Mouse (Mus musculus): ENCODE measurements around the gene Pip5k1b. TPM values are rescaled to one million over a fixed set of nuclear protein-coding genes. Genes with fewer than 3 reads are reported as not detected.

The Pip5k1b gene
- polyA plus RNA-seq, 1 experiment from 2014 or later: 12.3 TPM

DNA sequence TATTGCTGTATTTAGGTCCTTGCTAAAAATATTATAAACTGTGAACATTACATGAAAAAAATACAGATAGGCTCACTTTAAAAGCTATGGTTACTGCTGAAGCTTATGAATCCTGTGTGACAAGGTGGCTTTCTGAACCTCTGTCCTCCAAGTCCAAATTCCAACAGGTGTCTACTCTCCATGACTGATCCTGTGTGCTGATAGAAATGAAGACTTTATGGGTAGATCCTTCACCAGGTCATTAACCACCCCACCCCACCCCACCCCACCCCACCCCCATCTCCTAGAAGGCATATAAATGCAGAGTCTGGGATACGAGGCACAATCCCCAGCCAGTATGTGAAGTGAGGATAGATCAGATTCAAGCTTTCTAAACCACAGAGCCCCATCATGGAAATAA is 16.6 kb downstream of the Pip5k1b start:
- Histone ChIP-seq H3K27ac (ENCODE audit: low read depth, low read length) (no peak overlapping the region), H3K9me3 (replicated peaks; ENCODE audit: control insufficient read depth, low read length) (no peaks in the 10 kb centered on the region), H3K36me3 (ENCODE audit: control insufficient read depth, insufficient read depth, low read length) (no peaks in the 10 kb centered on the region), H3K4me2 (no peak overlapping the region), H3K9ac (ENCODE audit: low read depth, low read length) (no peak overlapping the region), H3K27me3 (ENCODE audit: control insufficient read depth, insufficient read depth, low read length) (no peaks in the 10 kb centered on the region), H3K4me3 (ENCODE audit: low read depth, low read length) (no peak overlapping the region), H3K4me1 (ENCODE audit: control insufficient read depth, insufficient read depth, low read length) (peaks cover 35% of the 10 kb centered on the region)
- ATAC-seq (replicated peaks; ENCODE audit: insufficient number of reproducible peaks, low FRiP score, low TSS enrichment): no peak
- WGBS (ENCODE audit: insufficient replicate concordance): 90% methylated on average over 1 of the region's 1 CpGs

DNA sequence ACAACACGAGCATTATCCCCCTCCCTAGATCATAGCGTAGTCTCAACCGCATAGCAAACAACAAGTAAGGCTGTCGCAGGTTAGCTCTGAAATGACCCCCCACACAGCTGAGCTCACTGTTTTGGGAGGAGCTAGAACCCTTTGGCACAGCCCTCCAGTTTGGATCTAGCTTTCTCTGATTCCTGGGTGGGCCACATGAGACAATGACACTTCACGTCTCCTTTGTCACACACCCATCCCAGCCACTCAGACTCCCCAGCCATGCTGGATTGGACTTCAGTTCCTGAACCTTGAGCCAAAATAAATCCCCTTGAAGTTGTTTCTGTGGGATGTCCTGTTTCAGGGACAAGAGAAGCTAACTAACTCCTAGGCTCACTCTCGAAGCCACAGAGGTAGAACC is 17.5 kb downstream of the Pip5k1b start:
- H3K4me1 ChIP-seq (ENCODE audit: control insufficient read depth, insufficient read depth, low read length): peaks cover 26% of the 10 kb centered on the region
- no peak overlapping the region for H3K4me2 ChIP-seq
- H3K27me3 ChIP-seq (ENCODE audit: control insufficient read depth, insufficient read depth, low read length): no peaks in the 10 kb centered on the region
- WGBS (ENCODE audit: insufficient replicate concordance): 86% methylated on average over 6 of the region's 6 CpGs
- H3K27ac ChIP-seq (ENCODE audit: low read depth, low read length): no peak overlapping the region
- no peaks in the 10 kb centered on the region for H3K9me3 ChIP-seq (replicated peaks; ENCODE audit: control insufficient read depth, low read length)
- no peak for ATAC-seq (replicated peaks; ENCODE audit: insufficient number of reproducible peaks, low FRiP score, low TSS enrichment)
- no peaks in the 10 kb centered on the region for H3K36me3 ChIP-seq (ENCODE audit: control insufficient read depth, insufficient read depth, low read length)
- H3K9ac ChIP-seq (ENCODE audit: low read depth, low read length): no peak overlapping the region
- H3K4me3 ChIP-seq (ENCODE audit: low read depth, low read length): no peak overlapping the region

DNA sequence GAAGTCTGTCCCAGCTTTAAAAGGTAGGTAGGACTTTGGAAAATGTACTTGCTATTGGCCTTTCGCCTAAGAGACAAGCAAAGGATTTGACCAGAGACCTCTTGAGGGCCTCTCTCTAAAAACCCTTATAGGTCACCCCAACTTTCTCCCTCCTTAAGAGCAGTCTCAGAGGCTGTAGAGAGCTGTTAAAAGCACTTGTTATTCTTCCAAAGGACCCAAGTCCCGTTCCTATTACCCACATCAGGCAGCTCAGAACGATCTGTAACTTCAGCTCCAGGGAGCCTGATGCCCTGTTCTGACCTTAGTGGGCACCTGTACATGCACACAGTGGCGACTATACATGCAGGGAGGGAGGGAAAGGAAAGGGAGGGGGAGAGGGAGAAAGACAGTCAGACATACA is 18.0 kb downstream of the Pip5k1b start:
- 73% methylated on average over 4 of the region's 4 CpGs for WGBS (ENCODE audit: insufficient replicate concordance)
- Histone ChIP-seq H3K9ac (ENCODE audit: low read depth, low read length) (no peak overlapping the region), H3K27ac (ENCODE audit: low read depth, low read length) (no peak overlapping the region), H3K36me3 (ENCODE audit: control insufficient read depth, insufficient read depth, low read length) (no peaks in the 10 kb centered on the region), H3K9me3 (replicated peaks; ENCODE audit: control insufficient read depth, low read length) (no peaks in the 10 kb centered on the region), H3K4me3 (ENCODE audit: low read depth, low read length) (no peak overlapping the region), H3K4me1 (ENCODE audit: control insufficient read depth, insufficient read depth, low read length) (peaks cover 25% of the 10 kb centered on the region), H3K27me3 (ENCODE audit: control insufficient read depth, insufficient read depth, low read length) (no peaks in the 10 kb centered on the region), H3K4me2 (no peak overlapping the region)
- ATAC-seq (replicated peaks; ENCODE audit: insufficient number of reproducible peaks, low FRiP score, low TSS enrichment): no peak

DNA sequence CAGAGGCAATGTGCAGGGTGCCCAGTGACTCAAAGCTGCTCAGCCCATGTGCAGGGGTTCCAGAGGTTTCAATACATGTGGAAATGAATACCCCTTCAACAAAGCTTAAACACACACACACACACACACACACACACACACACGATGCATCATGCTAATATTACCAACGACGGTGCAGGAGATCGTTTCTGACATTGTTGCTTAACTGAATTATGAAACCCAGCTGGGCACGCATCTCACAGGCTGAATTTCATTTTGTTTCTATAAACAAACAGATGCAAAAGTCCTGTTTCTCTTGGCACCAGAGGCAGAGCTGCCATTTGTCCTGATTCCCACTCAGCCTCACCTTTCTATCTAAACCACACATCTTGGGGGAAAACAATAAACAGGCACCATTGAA is 18.8 kb downstream of the Pip5k1b start:
- H3K4me3 ChIP-seq (ENCODE audit: low read depth, low read length): no peak overlapping the region
- no peak for ATAC-seq (replicated peaks; ENCODE audit: insufficient number of reproducible peaks, low FRiP score, low TSS enrichment)
- no peak overlapping the region for H3K27ac ChIP-seq (ENCODE audit: low read depth, low read length)
- no peaks in the 10 kb centered on the region for H3K36me3 ChIP-seq (ENCODE audit: control insufficient read depth, insufficient read depth, low read length)
- WGBS (ENCODE audit: insufficient replicate concordance): 85% methylated on average over 5 of the region's 5 CpGs
- H3K4me2 ChIP-seq: no peak overlapping the region
- H3K9me3 ChIP-seq (replicated peaks; ENCODE audit: control insufficient read depth, low read length): no peaks in the 10 kb centered on the region
- H3K9ac ChIP-seq (ENCODE audit: low read depth, low read length): no peak overlapping the region
- H3K27me3 ChIP-seq (ENCODE audit: control insufficient read depth, insufficient read depth, low read length): no peaks in the 10 kb centered on the region
- peaks cover 22% of the 10 kb centered on the region for H3K4me1 ChIP-seq (ENCODE audit: control insufficient read depth, insufficient read depth, low read length)

DNA sequence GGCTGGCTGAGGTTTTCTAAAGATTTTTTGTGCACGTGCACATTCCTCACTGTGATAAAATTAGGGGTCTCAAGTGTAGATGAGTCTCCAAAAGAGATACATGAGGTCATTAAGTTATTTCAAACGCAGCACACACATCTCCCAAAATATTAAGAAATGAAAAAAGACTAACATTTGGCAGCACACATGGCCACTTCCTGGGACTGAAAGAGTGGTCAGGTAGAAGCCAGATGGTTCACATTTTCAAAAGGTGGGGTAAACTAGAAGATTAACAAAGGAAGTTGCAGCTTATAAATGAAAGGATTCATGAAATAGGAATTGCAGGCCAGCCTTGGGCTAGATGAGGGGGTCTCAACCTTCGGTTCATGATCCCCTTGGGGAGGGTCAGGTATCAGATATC is 19.4 kb downstream of the Pip5k1b start:
- Histone ChIP-seq H3K36me3 (ENCODE audit: control insufficient read depth, insufficient read depth, low read length) (no peaks in the 10 kb centered on the region), H3K4me1 (ENCODE audit: control insufficient read depth, insufficient read depth, low read length) (peaks cover 15% of the 10 kb centered on the region), H3K27me3 (ENCODE audit: control insufficient read depth, insufficient read depth, low read length) (no peaks in the 10 kb centered on the region), H3K4me3 (ENCODE audit: low read depth, low read length) (no peak overlapping the region), H3K27ac (ENCODE audit: low read depth, low read length) (no peak overlapping the region), H3K4me2 (no peak overlapping the region), H3K9me3 (replicated peaks; ENCODE audit: control insufficient read depth, low read length) (no peaks in the 10 kb centered on the region), H3K9ac (ENCODE audit: low read depth, low read length) (no peak overlapping the region)
- ATAC-seq (replicated peaks; ENCODE audit: insufficient number of reproducible peaks, low FRiP score, low TSS enrichment): no peak
- WGBS (ENCODE audit: insufficient replicate concordance): 81% methylated on average over 3 of the region's 3 CpGs

DNA sequence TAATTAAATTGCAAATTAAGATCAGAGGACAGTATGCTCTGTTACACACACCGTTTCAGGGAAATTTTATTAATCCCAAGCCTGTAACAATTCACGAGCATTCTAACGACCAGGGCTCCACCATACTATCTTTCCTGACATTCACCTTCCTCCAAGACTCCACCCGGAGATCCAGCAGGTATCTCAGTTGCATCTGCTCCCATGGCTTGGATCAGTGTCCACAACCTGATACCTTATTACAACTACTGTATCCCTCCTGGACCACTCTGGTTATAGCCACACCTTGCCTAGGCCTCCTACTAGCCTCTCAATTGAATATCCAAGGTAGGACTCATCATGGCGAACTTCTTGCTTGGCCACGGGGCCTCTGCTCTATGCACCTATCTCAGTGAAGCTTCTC is 20.5 kb downstream of the Pip5k1b start:
- WGBS (ENCODE audit: insufficient replicate concordance): 83% methylated on average over 6 of the region's 6 CpGs
- H3K9ac ChIP-seq (ENCODE audit: low read depth, low read length): peak overlapping the region; percentile 46
- H3K27me3 ChIP-seq (ENCODE audit: control insufficient read depth, insufficient read depth, low read length): no peaks in the 10 kb centered on the region
- no peaks in the 10 kb centered on the region for H3K9me3 ChIP-seq (replicated peaks; ENCODE audit: control insufficient read depth, low read length)
- ATAC-seq (replicated peaks; ENCODE audit: insufficient number of reproducible peaks, low FRiP score, low TSS enrichment): no peak
- H3K27ac ChIP-seq (ENCODE audit: low read depth, low read length): peak overlapping the region; percentile 79
- H3K4me3 ChIP-seq (ENCODE audit: low read depth, low read length): peak overlapping the region; percentile 8; the same call in 1 of the 2 replicates
- H3K36me3 ChIP-seq (ENCODE audit: control insufficient read depth, insufficient read depth, low read length): no peaks in the 10 kb centered on the region
- H3K4me1 ChIP-seq (ENCODE audit: control insufficient read depth, insufficient read depth, low read length): peaks cover 15% of the 10 kb centered on the region
- H3K4me2 ChIP-seq: peak overlapping the region; percentile 49

DNA sequence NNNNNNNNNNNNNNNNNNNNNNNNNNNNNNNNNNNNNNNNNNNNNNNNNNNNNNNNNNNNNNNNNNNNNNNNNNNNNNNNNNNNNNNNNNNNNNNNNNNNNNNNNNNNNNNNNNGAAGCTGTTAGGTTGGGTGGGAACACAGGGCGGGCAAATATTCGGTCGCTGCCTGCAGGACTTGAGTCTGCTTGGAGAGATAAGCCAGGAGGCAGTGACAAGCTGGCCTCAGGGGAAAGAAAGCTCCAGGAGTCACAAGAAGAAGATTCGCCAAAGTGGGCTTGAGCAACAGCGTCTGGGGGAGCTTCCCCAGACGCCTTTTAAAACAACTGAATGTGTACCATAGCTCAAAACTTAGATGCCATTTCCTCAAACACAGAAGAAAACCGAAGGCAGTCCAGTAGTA is 20.9 kb downstream of the Pip5k1b start:
- no peaks in the 10 kb centered on the region for H3K9me3 ChIP-seq (replicated peaks; ENCODE audit: control insufficient read depth, low read length)
- H3K27me3 ChIP-seq (ENCODE audit: control insufficient read depth, insufficient read depth, low read length): no peaks in the 10 kb centered on the region
- H3K4me1 ChIP-seq (ENCODE audit: control insufficient read depth, insufficient read depth, low read length): peaks cover 15% of the 10 kb centered on the region
- peak; percentile 92 for ATAC-seq (replicated peaks; ENCODE audit: insufficient number of reproducible peaks, low FRiP score, low TSS enrichment)
- H3K36me3 ChIP-seq (ENCODE audit: control insufficient read depth, insufficient read depth, low read length): no peaks in the 10 kb centered on the region
- peak overlapping the region; percentile 79 for H3K27ac ChIP-seq (ENCODE audit: low read depth, low read length)
- peak overlapping the region; percentile 46 for H3K9ac ChIP-seq (ENCODE audit: low read depth, low read length)
- 0 out of 2 replicates have a peak overlapping the region, but pooled peaks have one; percentile 8 for H3K4me3 ChIP-seq (ENCODE audit: low read depth, low read length)
- WGBS (ENCODE audit: insufficient replicate concordance): 29% methylated on average over 7 of the region's 7 CpGs
- H3K4me2 ChIP-seq: peak overlapping the region; percentile 49

DNA sequence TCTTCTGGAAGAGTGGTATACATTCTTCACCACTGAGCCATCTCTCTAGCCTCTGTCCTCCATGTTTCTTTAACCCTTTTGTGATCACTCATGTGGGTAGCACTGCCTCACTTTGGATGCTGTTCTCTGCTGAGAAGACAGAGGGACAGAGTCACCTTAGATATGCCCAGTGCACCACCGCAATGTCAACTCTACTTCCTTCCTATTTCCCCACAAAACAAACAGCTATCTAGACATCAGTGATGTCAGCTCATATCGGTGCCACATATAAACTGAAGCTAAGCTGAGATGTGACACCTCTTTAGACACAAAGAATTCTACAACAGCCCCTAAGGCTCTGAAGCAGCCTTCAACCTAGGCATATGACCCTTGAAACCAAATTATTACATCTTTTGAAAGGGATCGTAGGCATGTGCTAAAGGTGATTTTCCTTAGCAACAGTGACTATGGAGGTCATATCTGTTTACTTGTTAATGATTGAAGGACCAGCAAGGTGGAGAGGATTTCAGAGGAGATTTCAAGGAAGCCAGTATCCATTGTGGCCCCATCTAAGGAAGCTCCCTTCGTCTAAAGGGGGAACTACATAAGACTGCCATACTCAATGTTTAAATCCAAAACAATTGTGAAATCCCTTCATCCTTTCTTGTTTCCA is 26.6 kb downstream of the Pip5k1b start:
- Histone ChIP-seq H3K9ac (ENCODE audit: low read depth, low read length) (no peak overlapping the region), H3K4me3 (ENCODE audit: low read depth, low read length) (no peak overlapping the region), H3K27ac (ENCODE audit: low read depth, low read length) (peak overlapping the region; percentile 29; the same call in 1 of the 2 replicates), H3K36me3 (ENCODE audit: control insufficient read depth, insufficient read depth, low read length) (no peaks in the 10 kb centered on the region), H3K27me3 (ENCODE audit: control insufficient read depth, insufficient read depth, low read length) (no peaks in the 10 kb centered on the region), H3K9me3 (replicated peaks; ENCODE audit: control insufficient read depth, low read length) (no peaks in the 10 kb centered on the region), H3K4me2 (no peak overlapping the region), H3K4me1 (ENCODE audit: control insufficient read depth, insufficient read depth, low read length) (peaks cover 11% of the 10 kb centered on the region)
- WGBS (ENCODE audit: insufficient replicate concordance): 89% methylated on average over 4 of the region's 4 CpGs
- ATAC-seq (replicated peaks; ENCODE audit: insufficient number of reproducible peaks, low FRiP score, low TSS enrichment): no peak

DNA sequence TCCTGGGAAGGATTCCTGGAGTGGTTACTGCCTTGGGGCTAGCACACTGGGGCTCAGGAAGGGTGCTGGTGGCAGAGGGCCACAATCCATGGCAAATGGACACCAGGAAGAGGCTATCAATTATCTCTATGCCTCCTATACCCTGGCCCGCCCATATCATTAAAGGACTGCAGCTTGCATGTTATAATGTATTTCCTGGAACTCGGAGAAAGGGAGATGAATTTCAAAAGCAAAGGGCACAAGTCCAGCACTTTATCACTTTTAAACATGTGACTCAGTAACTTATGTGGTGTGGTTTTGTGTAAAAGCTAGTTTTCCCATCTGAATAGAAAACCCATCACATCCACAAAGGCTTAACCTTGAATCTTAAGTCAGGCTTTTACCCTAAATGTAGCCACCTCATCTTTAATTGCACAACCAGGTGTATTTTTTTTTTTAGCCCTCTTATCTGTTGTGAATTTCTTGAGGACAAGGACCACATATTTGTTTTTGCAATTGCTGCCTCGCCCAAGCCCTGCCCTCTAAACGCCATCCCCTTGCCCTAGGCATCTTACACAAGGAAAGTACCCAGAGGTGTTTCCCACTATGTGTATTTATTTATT is 27.4 kb downstream of the Pip5k1b start:
- H3K4me3 ChIP-seq (ENCODE audit: low read depth, low read length): no peak overlapping the region
- ATAC-seq (replicated peaks; ENCODE audit: insufficient number of reproducible peaks, low FRiP score, low TSS enrichment): no peak
- no peaks in the 10 kb centered on the region for H3K27me3 ChIP-seq (ENCODE audit: control insufficient read depth, insufficient read depth, low read length)
- no peak overlapping the region for H3K9ac ChIP-seq (ENCODE audit: low read depth, low read length)
- whole genome bisulfite sequencing (ENCODE audit: insufficient replicate concordance): 70% methylated on average over 4 of the region's 4 CpGs
- H3K36me3 ChIP-seq (ENCODE audit: control insufficient read depth, insufficient read depth, low read length): no peaks in the 10 kb centered on the region
- no peak overlapping the region for H3K4me2 ChIP-seq
- peaks cover 11% of the 10 kb centered on the region for H3K4me1 ChIP-seq (ENCODE audit: control insufficient read depth, insufficient read depth, low read length)
- no peaks in the 10 kb centered on the region for H3K9me3 ChIP-seq (replicated peaks; ENCODE audit: control insufficient read depth, low read length)
- peak overlapping the region; percentile 43; the same call in 1 of the 2 replicates for H3K27ac ChIP-seq (ENCODE audit: low read depth, low read length)

Data from heart, embryonic 11.5 days (tissue).